Mouse (Mus musculus) lung, adult 2 months (tissue): ENCODE results near the gene Pcif1. TPM values are rescaled to one million over a fixed set of nuclear protein-coding genes. Genes with fewer than 3 reads are reported as not detected.
"Not testable (repeated sequence)": the region's sequence is repeated elsewhere in the genome, so short reads cannot be mapped to it uniquely, and the experiment has no call there.

Experiments
- DNase-seq: peaks from one replicate; pipeline ENCODE4 v3.0.0; 2022
- H3K4me1 ChIP-seq: fragments of 200-500 bp; 2 replicates; pipeline ENCODE4 v1.6.1; 2011; ENCODE audit warnings: low read length; ENCODE audit not compliant: control insufficient read depth, insufficient read depth
- H3K4me3 ChIP-seq: fragments of 200-500 bp; replicated peaks from 2 replicates; pipeline ENCODE3; 2011; ENCODE audit warnings: low read depth, mild to moderate bottlenecking, control low read depth, low read length; ENCODE audit errors: extremely low read depth
- CTCF ChIP-seq: fragments of 200-500 bp; IDR thresholded peaks from 2 replicates; pipeline ENCODE4 v1.5.1; 2011; ENCODE audit warnings: mild to moderate bottlenecking, low read length, control low read depth; ENCODE audit not compliant: insufficient read depth
- POLR2A ChIP-seq: fragments of 200-500 bp; IDR thresholded peaks from 2 replicates; pipeline ENCODE4 v1.6.1; 2011; ENCODE audit warnings: low read depth, mild to moderate bottlenecking, control low read depth, low read length, borderline replicate concordance; ENCODE audit errors: extremely low read depth
- WGBS: fragments of 180-500 bp; shearing (Covaris S2); methylation state at CpG from one replicate; pipeline ENCODE4 v1.1.7; 2018; 5-methylcytosine and 5-hydroxymethylcytosine counted together
- polyA plus RNA-seq: library from polyadenylated mRNA; depleted of rRNA; stranded (reverse); fragments of >200 nt; gene quantifications from 2 replicates; pipeline ENCODE4 v1.2.3, GENCODE M21; 2012; rRNA removed

Pcif1 gene
- polyA plus RNA-seq: 42.9 and 44.3 TPM in 2 replicates

DNA sequence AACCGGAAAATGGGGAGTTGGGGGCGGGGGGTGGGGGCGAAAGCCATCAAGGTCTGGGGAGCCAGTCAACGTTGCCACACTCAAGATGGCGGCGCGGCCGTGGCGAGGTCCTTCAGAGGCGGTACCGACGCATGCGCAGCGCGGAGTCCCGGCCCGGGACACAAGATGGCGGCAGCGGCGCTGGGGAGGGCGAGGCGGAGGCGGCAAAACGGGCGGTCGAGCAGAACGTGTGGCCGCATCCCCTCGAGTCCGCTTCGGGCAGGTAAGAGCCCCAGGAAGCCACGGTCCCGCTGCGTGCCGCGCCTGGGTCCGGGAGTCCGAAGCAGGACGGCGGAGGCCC, at the start of gene Pcif1:
TSS of gene Pcif1 (plus strand) at position 77 of the 340 bp plus-strand sequence.
- no peak for DNase-seq
- H3K4me1 ChIP-seq: peaks cover 16% of the 10 kb centered on the region
- TF ChIP-seq CTCF: no peak
- peak; percentile 94; the same call in 1 of the 2 replicates for TF ChIP-seq POLR2A
- WGBS: 2% methylated on average over 40 of the region's 40 CpGs
- peak within 1 kb of the TSS; percentile 98 for H3K4me3 ChIP-seq

DNA sequence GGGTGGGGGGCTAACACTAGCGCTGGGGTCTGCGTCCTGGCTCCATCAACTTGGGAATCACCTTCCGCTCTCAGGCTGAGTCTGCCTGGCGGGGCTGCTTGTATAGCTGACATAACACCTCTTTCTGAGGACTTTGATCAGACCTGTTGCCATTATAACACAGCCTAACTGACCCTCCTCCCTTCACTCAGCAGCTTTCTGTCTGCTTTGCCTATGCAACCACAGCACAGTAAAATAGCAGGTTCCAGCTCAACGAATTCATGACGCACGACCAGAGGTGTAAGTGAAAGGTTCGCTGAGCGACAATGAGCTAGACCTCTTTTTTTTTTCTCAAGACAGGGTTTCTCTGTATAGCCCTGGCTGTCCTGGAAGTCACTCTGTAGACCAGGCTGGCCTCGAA, 48.1 kb upstream of the Pcif1 start:
- DNase-seq: no peak
- 86% methylated on average over 10 of the region's 10 CpGs for WGBS

DNA sequence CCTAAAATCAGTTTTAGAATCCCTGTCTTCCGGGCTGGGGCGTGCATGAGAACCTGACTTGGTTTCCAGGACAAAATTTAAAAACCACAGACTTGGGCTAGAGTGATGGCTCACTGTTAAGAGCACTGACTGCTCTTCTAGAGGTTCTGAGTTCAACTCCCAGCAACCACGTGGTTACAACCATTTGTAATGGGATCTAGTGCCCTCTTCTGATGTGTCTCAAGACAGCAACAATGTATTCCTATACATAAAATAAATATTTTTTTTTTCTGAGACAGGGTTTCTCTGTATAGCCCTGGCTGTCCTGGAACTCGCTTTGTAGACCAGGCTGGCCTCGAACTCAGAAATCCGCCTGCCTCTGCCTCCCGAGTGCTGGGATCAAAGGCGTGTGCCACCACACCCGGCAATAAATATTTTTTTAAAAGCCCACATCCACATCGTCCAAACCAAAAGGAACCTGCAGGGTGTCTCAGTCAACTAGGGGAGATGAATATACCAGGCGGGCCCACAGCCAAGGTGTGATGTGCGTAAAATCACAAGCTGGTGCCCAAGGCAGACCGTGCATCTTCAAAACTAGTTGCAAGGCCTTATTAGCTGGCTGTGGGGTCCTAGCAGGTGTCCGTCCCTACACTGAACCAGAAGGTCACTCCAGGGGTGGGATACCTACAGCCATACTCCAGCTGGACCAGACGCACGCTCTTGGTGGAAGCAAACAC, 46.9 kb upstream of the Pcif1 start:
- TF ChIP-seq CTCF: no peak
- no peak; the same call in 1 of the 2 replicates for TF ChIP-seq POLR2A
- Histone ChIP-seq H3K4me1 (peaks cover 9% of the 10 kb centered on the region), H3K4me3 (peak overlapping the region; percentile 75)
- no peak for DNase-seq
- WGBS: 56% methylated on average over 16 of the region's 16 CpGs

More for the DNA sequence above, 48.1 kb upstream of the Pcif1 start:
- H3K4me3 ChIP-seq: no peak overlapping the region
- TF ChIP-seq CTCF (no peak), POLR2A (no peak)
- peaks cover 9% of the 10 kb centered on the region for H3K4me1 ChIP-seq

DNA sequence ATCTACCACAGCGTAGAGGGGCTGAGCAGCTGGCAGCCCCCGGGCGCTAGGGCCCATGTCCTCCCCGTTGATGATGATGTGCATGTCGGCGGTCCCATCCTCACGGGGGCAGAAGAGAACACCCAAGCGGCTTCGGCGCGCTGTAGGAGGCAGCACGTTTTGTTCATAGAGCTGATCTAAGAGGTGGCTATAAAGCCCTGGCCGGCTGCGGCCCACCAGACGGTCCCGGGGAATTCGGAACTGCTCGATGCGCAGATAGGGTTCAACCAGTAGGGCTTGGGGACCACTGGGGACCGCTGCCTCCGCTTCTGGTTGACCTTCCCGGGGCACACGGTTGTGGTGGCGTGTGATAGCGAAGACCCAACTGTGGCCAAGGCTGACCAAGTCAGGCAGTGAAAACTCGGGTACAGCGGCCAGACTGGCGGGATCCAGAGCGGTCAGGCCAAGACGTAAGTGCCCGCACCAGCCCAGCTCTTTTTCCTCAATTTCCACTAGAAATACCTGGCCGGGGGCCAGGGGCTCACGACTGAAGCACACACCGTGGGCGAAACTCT, 46.3 kb upstream of the Pcif1 start, which contains the start of gene Ctsa:
TSS of gene Ctsa (plus strand) at position 126 of the 554 bp plus-strand sequence.
- 1% methylated on average over 35 of the region's 35 CpGs for WGBS
- H3K4me3 ChIP-seq: peak within 1 kb of the TSS; percentile 75
- peak; percentile 75 for DNase-seq
- peaks cover 9% of the 10 kb centered on the region for H3K4me1 ChIP-seq
- TF ChIP-seq CTCF (peak; percentile 53), POLR2A (0 out of 2 replicates have a peak, but pooled peaks have one; percentile 5)

DNA sequence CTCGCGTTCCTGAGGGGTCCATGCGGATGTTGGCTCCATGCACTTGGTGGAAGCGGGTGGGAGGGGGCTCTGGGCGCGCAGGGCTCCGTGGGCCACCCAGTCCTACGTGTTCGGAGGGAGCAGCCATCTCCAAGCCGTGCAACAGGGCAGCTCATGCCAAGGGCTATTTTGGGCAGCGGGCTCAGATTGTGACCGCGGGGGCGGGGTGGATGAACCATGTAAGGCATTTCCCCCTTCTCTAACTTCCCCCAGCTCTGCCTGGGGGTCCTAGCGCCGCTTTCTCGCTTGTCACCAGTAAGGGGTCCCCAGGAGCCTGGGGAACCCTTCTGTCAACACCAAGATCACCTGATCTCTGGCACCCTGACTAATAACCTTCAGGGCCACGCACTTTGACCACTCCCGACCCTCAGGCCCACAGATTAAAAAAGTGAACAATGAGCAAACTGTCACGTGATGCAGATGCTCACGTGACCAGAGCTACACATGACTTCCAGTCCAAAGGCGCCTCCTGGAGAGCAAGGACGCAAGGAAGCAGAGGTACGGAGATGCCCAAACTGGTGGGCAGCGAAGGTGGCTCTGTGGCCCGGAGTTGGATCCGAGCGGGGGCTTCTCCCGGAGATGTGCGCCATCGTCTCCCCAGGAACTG, 45.7 kb upstream of the Pcif1 start, which contains the start of gene Neurl2:
TSS of gene Neurl2 (minus strand) at position 143 of the 646 bp plus-strand sequence.
- peak; percentile 83; the same call in 1 of the 2 replicates for TF ChIP-seq POLR2A
- TF ChIP-seq CTCF: no peak
- under 1% methylated on average over 31 of the region's 31 CpGs for WGBS
- peak; percentile 91 for DNase-seq
- Histone ChIP-seq H3K4me3 (peak within 1 kb of the TSS; percentile 75), H3K4me1 (peaks cover 9% of the 10 kb centered on the region)

DNA sequence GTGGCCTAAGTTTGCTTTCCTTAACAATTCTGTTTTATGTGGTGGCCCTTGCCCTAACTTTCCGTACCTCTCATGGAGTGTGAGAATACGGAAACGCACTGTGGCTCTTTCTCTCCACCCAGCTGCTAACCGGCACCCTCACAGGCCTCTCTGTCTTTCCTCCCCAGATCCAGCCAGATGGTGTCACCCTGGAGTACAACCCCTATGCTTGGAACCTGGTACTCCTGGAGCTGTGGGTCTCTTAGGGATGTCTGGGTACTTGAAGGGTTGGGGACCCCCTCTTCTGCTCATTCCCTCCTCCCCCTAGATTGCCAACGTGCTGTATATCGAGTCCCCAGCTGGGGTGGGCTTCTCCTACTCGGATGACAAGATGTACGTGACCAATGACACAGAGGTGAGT, 44.6 kb upstream of the Pcif1 start:
- Histone ChIP-seq H3K4me3 (peak overlapping the region; percentile 75), H3K4me1 (peaks cover 9% of the 10 kb centered on the region)
- 25% methylated on average over 8 of the region's 8 CpGs for WGBS
- no peak for DNase-seq
- 0 out of 2 replicates have a peak, but pooled peaks have one; percentile 5 for TF ChIP-seq POLR2A
- TF ChIP-seq CTCF: no peak

DNA sequence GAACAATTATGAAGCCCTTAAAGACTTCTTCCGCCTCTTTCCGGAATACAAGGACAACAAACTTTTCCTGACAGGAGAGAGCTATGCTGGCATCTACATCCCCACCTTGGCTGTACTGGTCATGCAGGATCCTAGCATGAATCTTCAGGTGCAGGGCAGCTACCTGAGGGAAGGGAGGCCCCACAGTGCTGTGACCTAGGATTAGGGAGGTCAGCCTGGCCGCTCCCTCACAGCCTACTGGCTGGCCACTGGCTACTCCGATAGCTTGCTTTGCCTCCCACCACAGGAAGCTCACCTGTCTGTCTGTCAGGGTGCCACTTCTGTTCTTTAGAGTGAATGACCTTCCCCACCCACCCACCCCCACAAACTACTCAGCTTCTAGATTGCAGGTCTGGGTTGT, 43.9 kb upstream of the Pcif1 start:
- Histone ChIP-seq H3K4me1 (peaks cover 9% of the 10 kb centered on the region), H3K4me3 (no peak overlapping the region)
- TF ChIP-seq POLR2A (peak; percentile 17; the same call in 1 of the 2 replicates), CTCF (no peak)
- DNase-seq: no peak
- WGBS: 73% methylated on average over 4 of the region's 4 CpGs

DNA sequence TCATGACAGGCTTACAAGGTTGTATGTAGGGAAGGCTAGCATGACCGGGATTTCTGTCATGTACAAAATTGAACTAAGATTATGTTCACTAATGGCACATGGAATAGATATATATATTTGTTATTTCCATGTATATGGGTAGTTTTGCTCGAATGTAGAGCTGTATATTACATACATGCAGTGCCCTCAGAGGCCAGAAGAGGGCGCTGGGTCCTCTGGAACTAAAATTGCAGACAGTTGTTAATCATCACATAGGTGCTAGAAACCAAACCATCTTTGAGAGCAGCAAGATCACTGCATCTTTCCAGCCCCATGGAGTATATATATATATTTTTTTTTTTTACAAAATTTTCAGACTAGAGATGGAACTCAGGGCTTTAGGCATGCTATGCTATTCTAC, 33.3 kb upstream of the Pcif1 start:
- WGBS: 58% methylated on average over 3 of the region's 3 CpGs
- no peak for DNase-seq
- Histone ChIP-seq H3K4me1 (no peaks in the 10 kb centered on the region), H3K4me3 (no peak overlapping the region)
- peak; percentile 40 for TF ChIP-seq CTCF
- no peak for TF ChIP-seq POLR2A

DNA sequence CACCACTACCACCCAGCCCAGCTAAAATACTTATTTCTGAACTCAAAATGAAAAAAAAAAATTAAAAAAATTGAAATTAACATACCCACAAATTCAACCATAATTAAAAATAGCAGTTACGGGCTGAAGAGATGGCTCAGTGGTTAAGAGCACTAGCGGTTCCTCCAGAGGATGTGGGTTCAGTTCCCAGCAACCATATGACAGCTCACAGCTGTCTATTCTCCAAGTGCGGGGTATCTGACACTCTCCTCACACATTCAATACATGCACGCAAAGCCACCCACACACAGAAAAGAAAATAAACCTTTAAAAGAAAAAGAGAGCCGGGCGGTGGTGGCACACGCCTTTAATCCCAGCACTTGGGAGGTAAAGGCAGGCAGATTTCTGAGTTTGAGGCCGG, 29.0 kb upstream of the Pcif1 start:
- no peak overlapping the region for H3K4me3 ChIP-seq
- no peak for DNase-seq
- TF ChIP-seq POLR2A: no peak
- peaks cover 6% of the 10 kb centered on the region; the same call in 1 of the 2 replicates for H3K4me1 ChIP-seq
- WGBS: 73% methylated on average over 8 of the region's 8 CpGs

DNA sequence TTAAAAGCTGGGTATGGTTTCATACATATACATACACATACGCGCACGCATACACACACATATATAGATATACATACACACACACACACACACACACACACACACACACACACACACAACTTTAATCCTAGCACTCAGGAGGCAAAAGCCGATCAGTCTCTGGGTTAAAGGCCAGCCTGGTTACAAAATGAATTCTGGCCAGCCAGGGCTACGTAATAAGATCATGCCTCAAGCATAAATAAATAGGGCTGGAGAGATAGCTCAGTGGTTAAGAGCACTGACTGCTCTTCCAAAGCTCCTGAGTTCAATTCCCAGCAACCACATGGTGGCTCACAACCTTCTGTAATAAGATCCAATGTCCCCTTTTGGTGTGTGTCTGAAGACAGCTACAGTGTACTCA, 23.5 kb upstream of the Pcif1 start:
- H3K4me3 ChIP-seq, DNase-seq, H3K4me1 ChIP-seq: not testable (repeated sequence)
- 68% methylated on average over 5 of the region's 5 CpGs for WGBS
